ENCODE assay signal across 17 mouse cellular contexts in the genomic region with DNA sequence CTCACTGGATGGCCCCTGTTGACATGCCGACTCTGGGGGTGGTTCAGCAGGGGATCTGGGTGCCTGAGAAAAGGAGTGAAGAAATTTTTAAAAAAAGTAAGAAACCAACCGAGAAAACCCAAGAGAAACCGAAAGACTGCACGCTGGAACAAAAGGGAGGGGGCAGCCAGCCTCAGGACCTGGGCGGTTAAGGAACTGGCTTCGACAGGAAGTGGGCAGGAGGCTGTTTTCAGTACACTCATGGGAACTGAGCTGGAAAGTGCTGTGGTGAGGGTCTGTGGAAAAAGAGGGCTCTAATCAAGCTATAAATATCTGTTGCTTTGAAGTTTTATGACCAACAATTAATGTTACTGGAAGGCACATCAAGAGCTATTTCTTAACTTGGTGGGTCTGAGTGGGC.
DNase-seq lines count a peak whose midpoint lies in the region; ATAC-seq lines count a peak whose summit lies in the region.
"Had no signal": no experiment of that assay in that cellular context is flagged by ENCODE, and none has a peak within 500 bp of the region (broad histone marks: within the 10 kb centered on the region; RNA-seq: fewer than 3 reads in every experiment).

No protein-coding gene starts in this region.

- H3K4me2 ChIP-seq in kidney, embryonic 15.5 days, result peak overlapping the region; percentile 39
- peak overlapping the region; percentile 27 for H3K4me2 ChIP-seq in liver, embryonic 12.5 days
- H3K4me2 ChIP-seq: embryonic facial prominence, embryonic 12.5 days; forebrain, embryonic 13.5 days had no signal

- DNase-seq in kidney, adult 8-10 months, result no peak
- peak; percentile 46 for DNase-seq in splenic B cell, adult 2 months (ENCODE audit: low read depth, low spot score)
- DNase-seq in adrenal gland, adult 18-20 months (ENCODE audit: low spot score in 2 of 2), result no peak
- DNase-seq in left cerebral cortex, adult 11 months (ENCODE audit: low spot score), result no peak
- no peak for DNase-seq in ovary, postnatal 36 days (ENCODE audit: low spot score)
- DNase-seq: adrenal gland, postnatal 14 days; cerebellum, adult 2 months; gastrocnemius, postnatal 10 days; left cerebral cortex, postnatal 4 days; lung, postnatal 10 days; retina, postnatal 1 day had no signal

- peaks cover 13% of the 10 kb centered on the region for H3K4me1 ChIP-seq in kidney, embryonic 15.5 days
- H3K4me1 ChIP-seq in liver, embryonic 12.5 days, result no peaks in the 10 kb centered on the region

- no peak overlapping the region for H3K9ac ChIP-seq in kidney, embryonic 15.5 days
- H3K9ac ChIP-seq in liver, embryonic 12.5 days, result no peak overlapping the region
- H3K9ac ChIP-seq: embryonic facial prominence, embryonic 12.5 days; forebrain, embryonic 13.5 days had no signal

- no peaks in the 10 kb centered on the region for H3K36me3 ChIP-seq in kidney, embryonic 15.5 days
- no peaks in the 10 kb centered on the region for H3K36me3 ChIP-seq in liver, embryonic 12.5 days
- H3K36me3 ChIP-seq in splenic B cell, adult 2 months (ENCODE audit: control insufficient read depth, insufficient read depth, low read length, poor library complexity, severe bottlenecking), result no peaks in the 10 kb centered on the region
- H3K36me3 ChIP-seq: embryonic facial prominence, embryonic 12.5 days had no signal

- H3K4me3 ChIP-seq in kidney, embryonic 15.5 days (replicated peaks), result no peak overlapping the region
- no peak overlapping the region for H3K4me3 ChIP-seq in liver, embryonic 12.5 days
- H3K4me3 ChIP-seq: embryonic facial prominence, embryonic 12.5 days; forebrain, embryonic 13.5 days had no signal

- no peak overlapping the region for H3K27ac ChIP-seq in kidney, embryonic 15.5 days
- no peak overlapping the region for H3K27ac ChIP-seq in liver, embryonic 12.5 days
- H3K27ac ChIP-seq: embryonic facial prominence, embryonic 12.5 days; forebrain, embryonic 13.5 days; stomach, postnatal 0 days had no signal

- peaks cover 15% of the 10 kb centered on the region for H3K27me3 ChIP-seq in kidney, embryonic 15.5 days
- H3K27me3 ChIP-seq in liver, embryonic 12.5 days (replicated peaks), result no peaks in the 10 kb centered on the region
- H3K27me3 ChIP-seq in splenic B cell, adult 2 months (ENCODE audit: control insufficient read depth, insufficient read depth, low read length, poor library complexity, severe bottlenecking), result no peaks in the 10 kb centered on the region
- H3K27me3 ChIP-seq: embryonic facial prominence, embryonic 12.5 days; forebrain, embryonic 13.5 days had no signal

- no peak for ATAC-seq in kidney, embryonic 15.5 days (replicated peaks; ENCODE audit: low FRiP score)
- peak; percentile 93 for ATAC-seq in CD4-positive, CD25-positive, alpha-beta regulatory T cell, adult 4 months
- ATAC-seq in liver, embryonic 12.5 days, result no peak
- ATAC-seq: forebrain, embryonic 13.5 days had no signal

- 23% methylated on average over 6 of the region's 6 CpGs for WGBS in kidney, embryonic 15.5 days
- WGBS in liver, embryonic 12.5 days (ENCODE audit: insufficient replicate concordance), result 24% methylated on average over 6 of the region's 6 CpGs

- no peaks in the 10 kb centered on the region for H3K9me3 ChIP-seq in kidney, embryonic 15.5 days (replicated peaks)
- no peaks in the 10 kb centered on the region for H3K9me3 ChIP-seq in liver, embryonic 12.5 days (replicated peaks)
- H3K9me3 ChIP-seq: embryonic facial prominence, embryonic 12.5 days; forebrain, embryonic 13.5 days had no signal
